Mouse (Mus musculus) ZHBTc4 (cell line): Measurements from ENCODE around the gene Mmp7.
A peak's percentile ranks its signal among the peaks of the same experiment; 100 is the strongest.

Experiments
- DNase-seq: peaks from one replicate; pipeline ENCODE4 v3.0.0-alpha.2; 2011; ENCODE audit warnings: low read depth, low spot score

The Mmp7 gene

DNA sequence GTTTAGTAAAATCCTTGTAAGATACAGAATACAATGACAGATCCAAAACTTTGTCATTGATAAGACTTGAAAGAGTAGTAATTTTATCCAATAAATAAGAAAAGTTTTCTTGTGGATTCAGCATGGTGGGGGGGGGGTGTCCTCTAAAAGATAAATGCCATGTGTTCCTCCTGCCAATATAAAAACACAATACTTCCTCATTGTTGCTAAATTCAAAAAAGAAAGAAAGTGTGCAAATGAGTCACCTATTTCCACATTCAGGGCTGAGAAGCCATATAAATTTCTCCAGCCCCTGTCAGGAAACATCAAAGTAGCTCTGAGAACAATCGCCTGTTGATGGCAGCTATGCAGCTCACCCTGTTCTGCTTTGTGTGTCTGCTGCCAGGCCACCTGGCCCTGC is at the start of gene Mmp7:
Gene Mmp7 (plus strand): TSS at position 301 of the 400 bp plus-strand sequence.
- peak; percentile 9 for DNase-seq

DNA sequence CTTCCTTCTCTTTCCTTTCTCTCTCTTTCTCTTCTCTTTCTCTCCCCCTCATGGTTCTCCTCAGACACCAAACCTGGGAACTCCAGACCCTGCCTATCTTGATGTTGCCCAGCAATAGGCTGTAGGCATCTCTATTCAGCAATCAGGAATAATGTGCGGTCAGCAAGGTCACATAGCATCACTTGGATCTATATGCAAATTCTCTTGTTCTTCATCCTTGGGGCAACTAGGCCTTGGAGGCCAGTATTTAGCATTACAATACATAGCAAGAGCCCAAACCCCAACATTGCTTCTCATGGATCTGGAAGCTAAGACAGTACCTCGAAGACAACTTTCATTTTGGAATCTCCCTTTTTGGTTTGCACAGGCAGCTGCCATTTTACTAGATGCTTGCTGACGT is 44.0 kb upstream of the Mmp7 start:
- DNase-seq = peak; percentile 23

DNA sequence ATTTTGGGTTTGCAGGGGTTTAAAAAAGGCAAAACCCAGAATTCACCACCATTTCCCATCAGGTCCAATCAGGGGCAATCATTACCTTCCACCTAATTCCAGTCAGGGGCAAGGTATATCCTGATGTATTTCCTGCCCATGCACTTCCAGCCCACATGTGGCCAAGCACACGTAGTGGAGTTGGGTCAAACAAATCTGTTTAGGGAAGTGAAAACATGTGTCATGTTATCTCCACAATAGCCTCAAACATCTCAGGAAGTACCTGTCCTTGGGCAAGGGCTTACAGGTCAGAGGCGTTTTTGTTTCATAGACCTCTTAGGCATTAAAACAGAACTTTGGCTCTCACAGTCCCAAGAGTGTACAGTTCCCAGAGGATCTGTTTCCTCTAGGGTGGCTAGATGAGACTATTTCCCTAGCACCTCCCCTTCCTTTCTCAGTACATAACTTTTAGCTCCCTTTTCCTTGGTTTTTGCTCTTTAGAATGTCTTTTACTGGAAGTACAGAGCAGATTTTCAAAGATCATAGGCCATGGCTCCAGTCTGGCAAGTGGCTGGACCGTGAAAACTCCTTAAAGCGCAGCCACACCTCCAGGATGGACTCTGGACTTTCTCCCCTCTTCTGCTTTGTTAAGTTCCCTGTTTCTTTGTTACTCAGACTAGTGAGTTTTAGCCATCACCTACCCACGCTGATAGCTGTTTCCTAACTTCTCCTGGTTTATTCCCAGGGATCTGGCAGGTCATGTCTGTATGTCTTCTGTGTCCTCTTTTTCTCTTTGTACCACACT is 41.3 kb upstream of the Mmp7 start:
- DNase-seq = no peak

DNA sequence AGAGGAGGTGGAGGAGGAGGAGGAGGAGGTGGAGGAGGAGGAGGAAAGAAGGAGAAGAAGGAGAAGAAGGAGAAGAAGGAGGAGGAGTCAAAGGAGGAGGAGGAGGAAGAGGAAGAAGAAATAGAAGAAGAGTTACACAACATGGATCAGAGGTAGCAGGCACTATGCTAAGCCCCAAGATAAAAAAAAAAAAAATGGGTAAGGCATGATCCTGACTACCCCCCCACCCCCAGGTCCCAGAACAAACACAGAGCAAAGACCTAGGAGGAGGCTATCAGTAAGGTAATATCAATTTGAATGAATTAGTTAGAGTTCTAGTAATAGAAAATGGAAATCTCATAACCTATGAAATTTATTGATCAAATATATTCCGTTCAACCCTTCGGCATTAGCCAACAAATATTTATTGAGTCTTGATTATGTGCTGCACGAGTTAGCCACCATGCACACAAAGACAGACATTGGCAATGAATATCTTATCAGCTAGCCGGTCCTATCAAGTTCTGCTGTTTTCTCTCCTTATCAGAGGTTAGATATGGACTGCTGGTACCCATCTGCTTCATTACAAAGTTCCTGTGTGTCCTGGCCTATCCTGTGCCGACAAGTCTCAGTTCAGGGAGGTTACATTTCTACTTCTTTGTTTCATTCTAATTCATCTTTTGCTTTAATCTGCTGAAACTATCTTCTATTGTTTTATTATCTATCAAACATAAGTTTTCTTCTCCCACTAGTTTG is 39.4 kb upstream of the Mmp7 start:
- no peak for DNase-seq

DNA sequence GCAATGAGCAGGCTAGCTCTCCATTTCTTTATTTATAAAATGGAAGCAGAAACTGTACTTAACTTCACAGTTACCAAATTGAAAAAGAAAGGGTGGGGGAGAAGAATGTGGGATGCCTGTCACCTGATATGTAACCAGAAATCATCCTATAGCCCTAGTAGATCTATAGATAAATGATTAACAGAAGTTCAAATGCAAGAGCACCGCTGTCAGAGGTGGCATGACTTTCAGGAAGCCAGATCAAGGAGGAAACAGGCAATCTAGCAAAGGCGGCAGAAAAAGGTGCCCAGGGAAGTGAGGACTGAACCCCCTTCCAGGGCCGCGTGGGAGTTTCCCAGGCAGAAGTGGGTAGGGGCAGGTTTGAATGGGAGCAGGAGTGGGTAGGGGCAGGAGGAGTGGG is 33.9 kb upstream of the Mmp7 start:
- DNase-seq = no peak

DNA sequence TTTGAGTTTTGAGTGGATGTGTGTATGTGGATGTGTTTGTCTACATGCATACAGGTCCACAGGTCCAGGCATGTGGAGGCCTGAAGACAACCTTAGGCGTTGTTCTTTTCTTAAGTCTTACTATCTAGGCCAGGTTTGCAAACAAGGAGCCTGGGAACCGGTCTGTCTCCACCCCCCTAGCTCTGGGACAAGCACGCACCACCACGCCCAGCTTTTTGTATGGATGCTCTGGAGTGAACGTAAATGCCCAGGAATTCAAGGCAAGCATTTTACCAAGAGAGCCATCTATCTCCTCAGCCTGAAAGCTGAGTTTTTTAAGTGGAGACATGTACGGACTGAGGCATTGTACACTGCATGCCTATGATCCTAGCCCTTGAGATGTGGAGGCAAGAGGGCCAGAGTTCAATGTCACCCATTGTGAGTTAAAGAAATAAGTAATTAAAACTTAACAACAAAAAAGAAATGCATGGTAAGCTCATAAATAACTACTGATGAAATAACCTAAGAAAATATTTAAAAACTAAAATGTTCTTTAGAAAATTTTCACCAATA is 32.3 kb upstream of the Mmp7 start:
- DNase-seq = peak; percentile 55

DNA sequence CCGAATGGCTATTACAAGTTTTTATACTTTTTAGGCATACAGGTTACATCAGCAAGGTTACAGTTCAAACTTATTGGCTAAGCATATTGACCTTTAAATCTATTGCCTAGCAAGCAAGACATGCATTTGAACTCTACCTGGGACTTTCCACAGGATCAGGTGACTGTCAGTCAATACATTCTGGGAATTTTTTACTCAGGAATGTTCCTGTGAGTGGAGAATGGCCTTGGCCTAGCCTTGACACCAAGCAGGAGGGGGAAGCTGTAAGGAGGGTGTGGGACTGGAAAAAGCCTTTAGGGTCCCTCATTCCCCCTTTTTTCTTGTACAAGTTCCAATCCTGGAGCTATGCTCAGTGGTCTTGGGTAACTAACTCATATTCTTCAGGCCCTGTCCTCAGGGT is 30.5 kb upstream of the Mmp7 start:
- DNase-seq = peak; percentile 44

DNA sequence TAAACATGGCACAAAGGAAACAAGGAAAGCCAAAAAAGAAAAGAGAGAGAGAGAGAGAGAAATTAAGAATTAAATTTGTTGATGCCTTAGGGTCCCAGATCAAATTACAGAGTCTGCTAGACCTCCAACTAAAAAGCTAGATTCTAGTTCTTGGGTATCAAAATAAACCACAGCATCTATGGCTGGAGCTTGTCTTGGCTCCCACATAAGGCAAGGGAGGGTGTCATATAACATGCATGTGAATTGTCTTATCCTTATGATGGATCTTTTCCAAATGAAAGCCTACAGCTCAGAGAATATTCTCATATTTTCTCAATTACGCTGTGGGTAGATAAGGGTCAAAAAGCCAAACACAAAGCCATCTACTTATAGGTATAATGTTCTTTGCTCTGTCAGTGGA is 22.2 kb upstream of the Mmp7 start:
- DNase-seq = no peak

DNA sequence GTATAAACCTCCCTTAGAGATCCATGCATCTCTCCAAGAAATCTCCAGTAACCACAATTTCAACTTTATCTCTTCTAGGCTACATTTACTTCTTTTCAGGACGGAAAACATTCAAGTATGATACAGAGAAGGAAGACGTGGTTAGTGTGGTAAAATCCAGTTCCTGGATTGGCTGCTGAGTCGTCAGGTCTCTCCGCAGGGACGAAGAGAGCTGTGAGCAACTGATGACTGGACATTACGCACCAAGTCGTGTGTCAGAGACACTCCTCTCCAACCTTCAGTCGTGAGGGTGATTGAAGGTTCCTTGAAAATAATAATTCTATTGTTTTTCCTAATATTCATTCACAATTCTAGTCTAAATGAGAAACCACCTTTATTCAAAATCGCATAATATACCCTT is 18.9 kb upstream of the Mmp7 start:
- no peak for DNase-seq

DNA sequence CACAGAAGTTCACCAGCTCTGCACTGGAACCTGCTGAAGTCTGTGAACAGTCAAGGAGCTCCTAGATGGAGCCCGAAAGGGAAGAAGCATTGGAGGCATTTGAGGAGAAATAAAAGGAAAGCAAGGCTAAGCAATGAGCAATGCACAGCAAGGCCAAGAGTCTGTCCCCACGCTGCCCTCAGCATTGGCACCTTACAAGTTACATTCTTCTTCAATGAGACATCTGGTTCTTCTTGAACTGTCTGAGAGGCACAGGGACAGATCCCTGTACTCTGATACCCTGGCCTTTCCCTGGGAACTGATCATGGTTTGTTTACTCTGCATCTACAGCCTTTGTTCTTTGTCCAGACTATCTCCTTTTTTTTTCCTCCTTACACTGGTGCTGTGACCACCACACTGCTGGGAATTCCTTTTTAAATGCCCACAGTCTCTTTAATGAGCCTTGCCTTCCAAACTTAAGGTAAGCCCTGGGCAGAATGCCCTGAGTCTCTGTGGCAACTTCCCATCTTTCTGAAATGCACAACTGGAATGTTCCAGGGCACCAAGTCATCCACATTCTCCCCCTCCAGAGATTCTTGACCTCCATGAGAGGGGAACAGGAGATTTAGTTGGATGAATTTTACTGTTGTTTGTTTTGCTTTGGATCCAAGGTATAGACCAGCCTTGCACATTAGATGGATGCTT is 13.6 kb upstream of the Mmp7 start:
- no peak for DNase-seq

DNA sequence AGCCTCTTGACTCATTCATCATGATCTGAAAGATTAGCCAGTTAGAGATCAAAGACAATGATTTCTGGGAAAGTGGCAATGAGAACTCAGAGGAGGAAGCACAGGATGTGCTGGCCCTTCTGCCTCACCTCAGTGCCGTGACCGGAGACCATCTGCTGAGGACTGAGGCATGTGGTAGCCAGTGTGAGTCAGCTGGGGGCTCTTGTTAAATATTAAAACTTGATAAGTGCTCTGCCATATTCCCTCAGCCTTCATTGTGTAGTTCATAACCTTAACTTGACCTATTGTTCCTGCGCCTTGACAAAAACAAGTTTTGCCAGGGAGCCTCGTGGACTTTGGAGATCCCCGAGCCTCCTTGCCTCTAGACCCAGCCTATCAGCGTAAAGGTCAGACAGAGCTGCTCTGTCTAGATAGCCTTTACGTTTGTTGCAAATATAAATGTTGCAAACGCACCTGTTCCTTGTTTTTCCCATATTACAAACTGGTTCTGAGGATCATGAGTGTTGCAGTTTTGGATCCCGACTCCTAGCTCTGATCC is 9.7 kb upstream of the Mmp7 start:
- no peak for DNase-seq

DNA sequence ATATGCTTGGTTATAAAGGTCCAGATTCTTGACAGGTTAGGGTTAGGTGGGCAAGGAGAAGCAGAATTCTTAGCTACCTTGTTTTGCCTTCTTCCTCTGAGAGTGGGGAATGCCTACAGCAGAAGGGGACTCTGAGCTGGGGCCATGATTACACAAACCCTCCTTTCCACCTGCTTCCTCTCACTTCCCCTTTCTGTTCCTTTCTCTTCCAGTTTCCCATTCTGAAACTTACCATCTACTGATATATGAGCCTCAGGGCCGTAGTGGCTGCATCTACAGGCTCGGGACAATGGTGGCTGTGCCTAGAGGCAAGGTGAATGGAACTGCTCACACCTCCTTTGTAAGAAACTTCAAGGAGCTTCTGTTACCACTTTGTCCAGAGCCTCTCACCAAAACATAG is 5.9 kb upstream of the Mmp7 start:
- no peak for DNase-seq

DNA sequence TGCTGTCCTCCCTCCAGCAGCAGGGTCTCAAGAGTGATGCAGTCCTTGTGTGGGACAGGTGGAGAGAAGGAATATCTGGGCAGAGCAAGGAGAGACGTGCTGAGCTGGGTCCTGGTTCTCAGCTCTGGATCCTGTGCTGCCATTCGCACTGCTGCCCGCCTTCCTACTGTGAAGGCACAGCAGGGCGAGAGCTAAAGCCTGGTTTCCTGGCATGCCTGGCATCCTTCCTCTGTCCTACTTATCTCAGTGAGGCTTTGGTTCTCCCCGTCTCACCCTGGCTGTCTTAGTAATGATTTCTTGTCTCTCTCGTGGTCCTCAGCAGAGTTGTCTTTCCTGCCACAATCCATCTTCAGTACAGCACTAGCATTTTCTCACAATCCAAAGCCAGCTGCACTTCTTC is 2.1 kb upstream of the Mmp7 start:
- DNase-seq = no peak

DNA sequence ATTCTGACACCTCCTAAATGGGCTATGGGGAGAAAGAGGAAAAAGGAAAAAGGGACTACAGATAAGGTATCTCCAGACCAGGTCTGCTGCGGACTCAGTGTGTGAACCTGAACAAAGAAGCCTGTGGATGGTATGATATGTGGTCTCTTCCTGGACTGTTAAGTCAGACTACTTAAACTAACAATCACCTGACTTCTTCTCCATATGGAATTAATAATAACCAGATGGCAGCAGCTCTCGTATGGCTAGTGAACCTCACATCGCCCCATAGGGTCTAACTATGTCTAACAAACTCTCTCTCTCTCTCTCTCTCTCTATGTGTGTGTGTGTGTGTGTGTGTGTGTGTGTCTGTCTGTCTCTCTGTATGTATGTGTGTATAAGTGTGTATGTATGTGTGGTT is 2.1 kb downstream of the Mmp7 start:
- DNase-seq = no peak

DNA sequence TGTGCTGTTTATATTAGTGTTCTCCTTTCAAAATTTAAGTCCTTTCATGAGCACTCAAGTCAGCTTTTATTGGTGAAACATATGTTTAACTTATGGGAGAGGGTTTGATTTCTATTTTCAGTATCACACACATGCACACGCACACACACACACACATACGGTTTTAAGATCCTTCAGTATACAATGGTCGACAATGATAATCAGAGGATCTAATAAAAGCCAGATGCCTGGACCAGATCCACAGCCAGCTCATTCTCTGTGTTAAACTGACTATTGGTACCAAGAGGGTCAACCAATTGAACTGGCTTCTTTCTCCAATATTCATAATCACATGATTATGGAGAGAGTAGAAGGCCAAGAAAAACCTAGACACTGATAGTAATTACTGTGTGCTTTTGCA is 3.8 kb downstream of the Mmp7 start:
- DNase-seq = no peak

DNA sequence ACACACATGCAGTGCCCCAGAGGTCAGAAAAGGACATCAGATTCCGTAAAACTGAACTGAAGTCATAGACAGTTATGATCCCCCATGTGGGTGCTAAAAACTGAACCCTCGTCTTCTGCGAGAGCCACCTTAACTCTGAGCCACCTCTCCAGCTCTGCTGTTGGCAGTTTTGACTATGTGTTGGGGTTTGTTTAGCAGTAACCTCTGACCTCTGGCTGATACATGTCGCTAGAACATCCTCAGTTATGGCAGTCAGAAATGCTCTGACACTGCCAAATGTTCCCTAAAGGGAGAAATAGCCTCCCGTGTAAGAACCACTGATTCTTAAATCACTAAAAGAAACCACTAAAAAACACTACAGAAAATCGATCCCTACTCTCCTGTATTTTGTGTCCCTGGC is 16.8 kb downstream of the Mmp7 start:
- DNase-seq = no peak

DNA sequence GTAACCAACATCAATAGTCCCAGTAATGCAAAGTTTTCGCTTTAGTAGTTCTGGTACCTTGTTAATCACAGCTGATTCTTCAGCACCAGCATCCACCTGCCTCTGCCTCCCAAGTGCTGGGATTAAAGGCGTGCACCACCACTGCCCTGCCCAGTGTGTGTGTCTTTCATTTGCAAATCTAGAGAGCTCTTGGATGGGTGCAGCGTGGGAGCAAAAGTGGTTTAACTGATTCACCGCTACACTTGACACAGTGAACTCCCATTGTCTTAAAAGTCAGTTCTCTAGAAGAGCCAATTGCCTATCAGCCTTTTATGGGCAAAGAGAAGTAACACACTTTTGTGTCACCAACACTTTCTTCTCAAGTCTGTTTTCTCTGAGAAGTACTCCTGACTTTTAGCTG is 19.3 kb downstream of the Mmp7 start:
- DNase-seq = peak; percentile 69

DNA sequence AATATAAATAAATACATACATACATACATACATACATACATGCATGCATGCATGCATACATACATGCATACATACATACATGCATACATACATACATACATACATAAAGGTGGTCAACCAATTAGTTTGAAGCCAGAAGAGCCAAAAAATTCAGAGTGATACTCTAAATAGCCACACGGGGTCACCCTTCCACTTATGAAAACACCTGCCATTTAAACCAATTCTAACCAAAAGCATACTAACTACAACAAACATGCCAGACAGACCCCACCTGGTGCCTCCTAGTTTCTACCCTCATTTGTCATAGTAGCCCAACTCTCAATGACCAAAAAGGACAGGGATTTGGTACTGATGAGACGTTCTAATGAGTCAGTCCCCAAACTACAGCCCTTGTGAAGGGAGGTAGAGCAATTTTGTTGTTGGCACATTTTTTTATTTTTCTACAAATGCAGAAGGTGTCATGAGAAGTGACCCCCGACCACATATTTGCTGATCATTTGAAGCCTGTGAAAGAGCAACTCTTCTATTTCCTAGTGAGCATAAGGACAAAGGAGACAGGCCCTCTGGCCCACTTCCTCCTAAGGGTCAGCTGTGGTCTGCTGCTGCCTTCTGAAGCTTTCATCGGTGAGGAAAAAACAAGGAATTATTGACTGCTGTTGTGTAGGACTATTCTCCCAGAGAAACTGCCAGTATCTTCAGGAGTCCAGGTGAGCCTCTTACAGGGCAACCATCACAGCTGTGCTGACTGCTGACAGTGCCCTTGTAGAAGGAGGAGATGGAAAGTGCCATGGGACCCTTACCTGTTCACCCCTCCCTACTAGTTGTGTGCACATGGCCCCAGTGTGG is 22.4 kb downstream of the Mmp7 start:
- peak; percentile 70 for DNase-seq

DNA sequence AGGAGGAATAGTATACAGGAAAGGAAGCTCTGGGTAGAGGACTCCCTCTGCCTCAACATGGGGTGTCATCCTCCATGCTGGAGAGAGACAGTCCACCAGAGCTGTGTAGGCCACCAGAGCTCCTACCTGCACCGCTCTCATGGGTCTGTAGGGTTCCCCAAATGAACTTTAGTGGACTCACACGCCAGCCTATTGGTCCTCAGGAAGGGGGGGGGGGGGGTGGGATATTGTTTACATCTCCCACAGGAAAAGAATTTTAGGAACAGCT is 23.0 kb downstream of the Mmp7 start:
- no peak for DNase-seq

DNA sequence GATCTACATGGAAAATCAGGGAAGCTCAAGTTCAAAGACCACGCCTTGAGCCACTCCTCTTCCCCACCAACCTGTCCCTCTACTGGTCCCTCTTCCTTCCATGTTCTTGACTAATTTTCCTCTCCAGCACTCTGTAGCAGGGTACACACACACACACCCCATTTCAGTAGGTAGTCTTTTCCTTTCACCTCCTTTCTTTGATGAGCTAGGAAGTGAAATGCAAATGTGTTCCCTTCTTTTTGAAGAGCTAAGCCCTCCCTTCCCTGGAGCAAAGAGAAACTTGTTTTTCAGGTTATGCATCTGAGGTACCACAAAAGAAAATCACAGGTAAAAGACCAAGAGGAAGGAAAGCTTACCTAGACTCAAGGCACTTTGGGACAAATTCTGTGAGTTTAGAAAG is 29.7 kb downstream of the Mmp7 start:
- no peak for DNase-seq

DNA sequence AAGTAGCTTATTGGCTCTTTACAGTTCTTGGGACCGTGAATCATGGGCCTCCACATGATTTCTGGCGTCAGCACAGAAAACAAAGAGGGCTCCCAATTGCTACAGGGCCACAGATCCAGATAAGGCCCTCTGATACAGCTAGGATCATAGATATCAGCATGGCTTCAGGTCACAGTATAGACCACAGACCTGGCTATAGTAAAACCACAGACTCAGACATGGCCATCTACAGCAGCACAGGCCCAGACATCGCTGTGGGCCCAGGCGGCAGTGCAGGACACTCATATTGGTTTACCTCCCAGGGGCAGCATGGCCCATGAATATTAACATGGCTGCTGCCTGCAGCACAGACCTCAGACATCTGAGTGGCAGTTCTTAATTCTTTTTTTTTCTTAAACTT is 37.1 kb downstream of the Mmp7 start:
- no peak for DNase-seq

DNA sequence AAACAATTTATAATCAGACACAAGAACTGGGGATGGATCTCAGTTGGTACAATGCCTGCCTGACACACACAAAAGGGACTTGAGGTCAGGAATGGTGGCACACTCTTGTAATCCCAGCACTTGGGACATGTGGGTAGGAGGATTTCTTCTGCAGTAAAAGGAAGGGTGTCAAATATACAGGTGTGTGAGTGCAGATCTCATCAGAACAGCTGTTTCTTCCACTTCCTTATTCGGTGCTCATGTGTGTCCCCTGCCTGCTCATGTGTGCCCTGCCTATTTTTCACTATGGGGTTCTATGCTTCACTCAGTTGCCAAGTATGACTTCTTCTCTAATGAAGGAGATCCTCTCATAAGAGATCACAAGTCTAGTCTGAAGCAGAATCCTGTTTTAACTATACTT is 50.8 kb downstream of the Mmp7 start:
- no peak for DNase-seq
